Mouse (Mus musculus): ENCODE results near the gene Cdh1. TPM values are rescaled to one million over a fixed set of nuclear protein-coding genes. Genes with fewer than 3 reads are reported as not detected.
"Not testable (repeated sequence)": the region's sequence is repeated elsewhere in the genome, so short reads cannot be mapped to it uniquely, and the experiment has no call there.

Cdh1 gene
- polyA plus RNA-seq, 1 experiment from 2014 or later = 11.4 TPM

- H3K27ac ChIP-seq = no peak overlapping the region
- H3K36me3 ChIP-seq = no peaks in the 10 kb centered on the region
- no peaks in the 10 kb centered on the region for H3K9me3 ChIP-seq
- DNase-seq (ENCODE audit: low spot score) = no peak
- H3K4me3 ChIP-seq = no peak overlapping the region
- peaks cover 18% of the 10 kb centered on the region for H3K4me1 ChIP-seq
- 44% methylated on average over 7 of the region's 7 CpGs for WGBS
- H3K27me3 ChIP-seq (ENCODE audit: insufficient read depth, poor library complexity, severe bottlenecking) = peaks cover 81% of the 10 kb centered on the region
Observed at GRCm38 (mm10) chr8:106605657-106606056, 2.5 kb downstream of the Cdh1 start.

GRCm38 (mm10) chr8:106606121-106606520 is 3.0 kb downstream of the Cdh1 start:
- peaks cover 18% of the 10 kb centered on the region for H3K4me1 ChIP-seq
- no peak for DNase-seq (ENCODE audit: low spot score)
- H3K36me3 ChIP-seq = no peaks in the 10 kb centered on the region
- no peak overlapping the region for H3K27ac ChIP-seq
- 26% methylated on average over 4 of the region's 4 CpGs for WGBS
- peaks cover 79% of the 10 kb centered on the region for H3K27me3 ChIP-seq (ENCODE audit: insufficient read depth, poor library complexity, severe bottlenecking)
- no peak overlapping the region for H3K4me3 ChIP-seq
- no peaks in the 10 kb centered on the region for H3K9me3 ChIP-seq

DNA sequence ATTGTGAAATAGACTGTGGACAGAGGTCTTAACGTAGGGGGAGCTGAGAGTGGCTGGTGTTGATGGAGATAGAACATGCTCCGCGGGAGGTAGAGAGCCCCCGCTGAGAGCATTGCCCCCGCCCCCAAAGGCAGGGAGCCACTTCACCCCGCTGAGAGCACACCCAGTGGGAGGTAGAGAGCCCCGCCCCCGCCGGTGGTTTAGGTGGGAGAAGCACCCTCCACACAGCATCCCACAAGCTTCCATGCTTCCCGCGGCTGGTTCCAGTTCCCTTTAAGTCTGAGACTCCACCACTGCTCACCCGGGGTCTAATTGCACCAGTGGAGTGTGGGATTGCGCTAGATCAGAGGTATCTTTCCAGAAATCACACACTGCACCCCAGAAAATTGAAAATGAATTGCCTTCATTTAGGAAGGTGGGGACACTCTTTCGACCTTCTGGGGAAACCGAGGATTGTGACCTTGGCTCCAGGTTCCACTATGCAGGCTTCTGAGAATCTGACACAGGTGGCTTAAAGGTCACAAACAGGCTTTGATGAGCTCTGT is 3.5 kb downstream of the Cdh1 start:
- 15% methylated on average over 15 of the region's 15 CpGs for WGBS
- peaks cover 18% of the 10 kb centered on the region for H3K4me1 ChIP-seq
- no peak overlapping the region for H3K4me3 ChIP-seq
- no peaks in the 10 kb centered on the region for H3K36me3 ChIP-seq
- no peak for DNase-seq (ENCODE audit: low spot score)
- peaks cover 74% of the 10 kb centered on the region for H3K27me3 ChIP-seq (ENCODE audit: insufficient read depth, poor library complexity, severe bottlenecking)
- H3K27ac ChIP-seq = no peak overlapping the region
- H3K9me3 ChIP-seq = no peaks in the 10 kb centered on the region

DNA sequence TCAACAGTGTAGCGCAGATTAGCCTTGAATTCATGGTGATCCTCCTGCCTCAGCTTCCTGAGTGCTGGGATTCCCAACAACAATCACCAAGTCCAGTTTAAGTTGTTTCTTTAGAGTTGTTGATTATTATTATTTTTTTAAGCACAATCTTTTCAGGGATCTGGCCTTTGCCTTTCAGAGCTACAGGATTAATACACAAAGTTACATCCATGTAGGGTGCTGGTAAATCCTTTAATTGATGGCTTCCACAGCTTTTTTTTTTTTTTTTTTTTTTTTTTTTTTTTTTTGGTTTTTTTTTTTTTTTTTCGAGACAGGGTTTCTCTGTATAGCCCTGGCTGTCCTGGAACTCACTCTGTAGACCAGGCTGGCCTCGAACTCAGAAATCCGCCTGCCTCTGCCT is 4.6 kb downstream of the Cdh1 start:
- WGBS = 88% methylated on average over 4 of the region's 4 CpGs
- not testable (repeated sequence) for H3K27ac ChIP-seq; DNase-seq (ENCODE audit: low spot score); H3K9me3 ChIP-seq; H3K4me3 ChIP-seq; H3K36me3 ChIP-seq
- Histone ChIP-seq H3K27me3 (ENCODE audit: insufficient read depth, poor library complexity, severe bottlenecking) (peaks cover 63% of the 10 kb centered on the region), H3K4me1 (peaks cover 18% of the 10 kb centered on the region)

DNA sequence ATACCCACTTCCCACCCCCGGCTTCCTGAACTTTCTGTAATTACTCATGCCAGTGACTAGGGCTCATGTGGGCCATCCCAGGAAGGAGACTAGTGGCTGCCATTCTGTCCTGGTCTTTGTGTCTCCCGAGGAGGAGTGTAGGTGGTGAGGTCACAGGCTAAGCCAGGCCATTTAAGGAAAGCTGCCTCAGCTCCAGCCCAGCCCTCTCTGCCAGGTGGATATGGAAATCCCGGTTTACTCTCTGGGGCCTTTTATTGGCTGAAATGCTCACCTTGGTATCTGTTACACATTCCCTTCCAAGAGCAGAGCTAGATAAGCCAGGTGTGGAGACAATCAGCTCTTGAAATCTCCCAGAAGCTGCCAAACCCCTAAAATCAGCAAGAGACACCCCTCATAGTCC is 5.3 kb downstream of the Cdh1 start:
- Histone ChIP-seq H3K27me3 (ENCODE audit: insufficient read depth, poor library complexity, severe bottlenecking) (peaks cover 56% of the 10 kb centered on the region), H3K9me3 (no peaks in the 10 kb centered on the region), H3K36me3 (no peaks in the 10 kb centered on the region), H3K27ac (no peak overlapping the region), H3K4me1 (peaks cover 13% of the 10 kb centered on the region), H3K4me3 (no peak overlapping the region)
- DNase-seq (ENCODE audit: low spot score) = no peak
- 37% methylated on average over 3 of the region's 3 CpGs for WGBS

DNA sequence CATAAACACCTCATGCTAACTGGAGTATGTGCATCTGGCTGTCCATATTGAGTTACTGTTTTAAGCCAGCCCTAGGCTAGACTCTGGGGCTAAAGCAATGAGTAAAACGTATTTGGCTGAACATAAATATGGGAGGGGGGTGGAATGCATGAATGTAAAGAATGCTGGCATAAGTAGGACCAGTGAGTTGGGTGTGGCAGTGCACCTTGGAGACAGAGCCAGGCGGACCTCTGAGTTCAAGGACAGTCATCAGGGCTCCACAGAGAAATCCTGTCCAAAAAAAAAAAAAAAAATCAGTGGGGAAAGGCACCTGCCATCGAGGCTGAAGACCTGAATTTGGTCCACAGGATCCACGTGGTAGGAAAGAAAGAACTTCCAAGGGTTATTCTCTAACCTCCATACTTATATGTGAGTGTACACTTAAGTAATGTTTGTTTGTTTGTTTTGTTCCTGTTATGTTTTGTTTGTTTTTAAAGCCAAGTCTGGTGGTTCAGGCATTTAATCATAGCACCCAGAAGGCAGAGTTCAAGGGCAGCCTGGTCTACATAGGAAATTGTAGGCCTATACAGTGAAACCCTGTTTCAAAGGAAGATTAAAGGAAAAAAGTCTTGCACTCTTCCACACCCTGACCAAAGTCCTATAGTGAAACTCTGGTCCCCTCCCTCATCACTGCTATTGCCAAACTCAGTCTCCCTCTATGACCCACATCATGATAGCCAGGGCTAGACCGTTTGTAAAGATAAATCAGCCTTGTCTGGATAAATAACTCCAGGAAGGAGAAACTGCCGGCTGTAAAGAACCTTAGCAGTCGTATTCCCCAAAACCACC is 6.1 kb downstream of the Cdh1 start:
- Histone ChIP-seq H3K4me3 (no peak overlapping the region), H3K4me1 (peaks cover 5% of the 10 kb centered on the region; the same call in 1 of the 2 replicates), H3K9me3 (no peaks in the 10 kb centered on the region), H3K27ac (no peak overlapping the region), H3K36me3 (no peaks in the 10 kb centered on the region), H3K27me3 (ENCODE audit: insufficient read depth, poor library complexity, severe bottlenecking) (peaks cover 48% of the 10 kb centered on the region)
- no peak for DNase-seq (ENCODE audit: low spot score)
- 71% methylated on average over 7 of the region's 7 CpGs for WGBS

- no peak for DNase-seq (ENCODE audit: low spot score)
- H3K4me3 ChIP-seq = no peak overlapping the region
- peaks cover 5% of the 10 kb centered on the region; the same call in 1 of the 2 replicates for H3K4me1 ChIP-seq
- 64% methylated on average over 9 of the region's 9 CpGs for WGBS
- no peak overlapping the region for H3K27ac ChIP-seq
- H3K9me3 ChIP-seq = no peaks in the 10 kb centered on the region
- no peaks in the 10 kb centered on the region for H3K36me3 ChIP-seq
- peaks cover 29% of the 10 kb centered on the region for H3K27me3 ChIP-seq (ENCODE audit: insufficient read depth, poor library complexity, severe bottlenecking)
Observed at GRCm38 (mm10) chr8:106610958-106611640, 7.9 kb downstream of the Cdh1 start.

DNA sequence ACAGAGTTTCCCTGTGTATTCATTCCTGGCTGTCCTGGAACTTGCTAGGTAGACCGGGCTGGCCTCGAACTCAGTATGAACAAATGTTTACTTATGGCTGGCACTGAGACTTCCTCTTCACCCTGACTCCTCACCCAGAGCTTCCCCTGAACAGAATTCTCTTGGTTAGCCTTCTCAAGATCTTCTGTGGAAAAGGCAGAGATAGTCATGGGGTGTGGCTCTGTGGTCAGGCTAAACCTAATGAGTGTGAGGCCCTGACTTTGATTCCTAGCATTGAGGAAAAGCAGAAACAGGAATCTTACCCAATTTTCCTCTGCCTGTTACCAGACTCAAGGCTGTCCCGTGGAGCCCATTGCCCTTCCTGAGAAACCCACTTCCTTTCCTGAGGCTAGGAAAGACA is 8.9 kb downstream of the Cdh1 start:
- H3K36me3 ChIP-seq = no peaks in the 10 kb centered on the region
- WGBS = 56% methylated on average over 3 of the region's 3 CpGs

GRCm38 (mm10) chr8:106614704-106615103 is 11.6 kb downstream of the Cdh1 start:
- no peaks in the 10 kb centered on the region for H3K36me3 ChIP-seq
- no peaks in the 10 kb centered on the region for H3K9me3 ChIP-seq
- WGBS = 38% methylated on average over 5 of the region's 5 CpGs
- no peak overlapping the region for H3K27ac ChIP-seq
- no peak for DNase-seq (ENCODE audit: low spot score)
- peaks cover 9% of the 10 kb centered on the region for H3K4me1 ChIP-seq
- no peak overlapping the region for H3K4me3 ChIP-seq
- H3K27me3 ChIP-seq (ENCODE audit: insufficient read depth, poor library complexity, severe bottlenecking) = peaks cover 22% of the 10 kb centered on the region; the same call in 1 of the 2 replicates

More for the DNA sequence above, 8.9 kb downstream of the Cdh1 start:
- Histone ChIP-seq H3K27me3 (ENCODE audit: insufficient read depth, poor library complexity, severe bottlenecking) (peaks cover 20% of the 10 kb centered on the region; the same call in 1 of the 2 replicates), H3K9me3 (no peaks in the 10 kb centered on the region), H3K4me3 (no peak overlapping the region), H3K4me1 (no peaks in the 10 kb centered on the region), H3K27ac (no peak overlapping the region)
- no peak for DNase-seq (ENCODE audit: low spot score)

- Histone ChIP-seq H3K27me3 (ENCODE audit: insufficient read depth, poor library complexity, severe bottlenecking) (peaks cover 13% of the 10 kb centered on the region; the same call in 1 of the 2 replicates), H3K4me1 (peaks cover 15% of the 10 kb centered on the region), H3K36me3 (no peaks in the 10 kb centered on the region), H3K9me3 (no peaks in the 10 kb centered on the region), H3K27ac (no peak overlapping the region), H3K4me3 (no peak overlapping the region)
- DNase-seq (ENCODE audit: low spot score) = no peak
- 76% methylated on average over 10 of the region's 10 CpGs for WGBS
Observed at GRCm38 (mm10) chr8:106615661-106616299, 12.6 kb downstream of the Cdh1 start.

DNA sequence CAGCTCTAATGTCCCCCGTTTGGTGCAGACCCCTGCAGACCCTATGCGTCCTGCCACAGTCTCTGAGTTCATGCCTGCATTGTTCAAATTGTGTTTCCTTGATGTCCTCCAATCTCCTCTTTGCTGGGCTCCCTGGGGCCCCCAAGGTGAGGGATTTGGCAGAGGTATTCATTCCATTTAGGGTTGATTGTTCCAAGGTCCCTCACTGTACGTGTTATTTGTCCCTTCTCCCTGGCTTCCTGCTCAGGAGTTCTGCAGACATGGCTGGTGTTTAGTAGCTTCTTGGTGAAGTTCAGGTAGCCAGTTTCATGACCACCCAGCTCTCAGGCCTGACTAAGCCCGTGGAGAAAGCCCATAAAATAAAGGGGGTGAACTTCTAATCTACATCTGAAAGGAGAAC is 13.5 kb downstream of the Cdh1 start:
- WGBS = 49% methylated on average over 4 of the region's 4 CpGs
- H3K27me3 ChIP-seq (ENCODE audit: insufficient read depth, poor library complexity, severe bottlenecking) = peaks cover 11% of the 10 kb centered on the region; the same call in 1 of the 2 replicates
- no peak for DNase-seq (ENCODE audit: low spot score)
- H3K27ac ChIP-seq = no peak overlapping the region
- H3K4me3 ChIP-seq = no peak overlapping the region
- H3K9me3 ChIP-seq = no peaks in the 10 kb centered on the region
- peaks cover 15% of the 10 kb centered on the region for H3K4me1 ChIP-seq
- H3K36me3 ChIP-seq = no peaks in the 10 kb centered on the region

DNA sequence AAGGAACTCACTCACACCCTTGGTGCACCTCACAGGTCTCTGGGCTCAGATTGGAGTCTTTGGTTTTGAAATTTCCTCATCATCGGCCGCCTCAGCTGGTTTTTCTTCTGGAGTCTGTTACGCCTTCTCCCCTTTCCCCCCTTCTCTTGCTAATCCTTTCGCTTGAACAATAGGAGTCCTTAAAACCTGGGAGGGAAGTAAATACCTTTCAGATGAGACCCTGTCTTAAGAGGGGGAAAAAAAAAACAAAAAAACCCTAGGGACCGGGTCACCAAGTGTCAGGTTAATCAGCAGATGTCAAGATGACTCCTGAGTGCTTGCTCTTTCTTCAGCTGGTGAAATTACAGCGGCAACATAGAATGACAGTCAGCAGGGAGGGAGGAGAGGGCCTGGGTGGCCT is 14.0 kb downstream of the Cdh1 start:
- H3K27ac ChIP-seq = no peak overlapping the region
- no peaks in the 10 kb centered on the region for H3K36me3 ChIP-seq
- H3K9me3 ChIP-seq = no peaks in the 10 kb centered on the region
- H3K27me3 ChIP-seq (ENCODE audit: insufficient read depth, poor library complexity, severe bottlenecking) = peaks cover 11% of the 10 kb centered on the region; the same call in 1 of the 2 replicates
- H3K4me3 ChIP-seq = no peak overlapping the region
- WGBS = 27% methylated on average over 6 of the region's 6 CpGs
- peaks cover 15% of the 10 kb centered on the region for H3K4me1 ChIP-seq
- DNase-seq (ENCODE audit: low spot score) = no peak
